Mouse (Mus musculus) forebrain, embryonic 13.5 days (tissue): ENCODE results near the gene Hspb9. TPM values are rescaled to one million over a fixed set of nuclear protein-coding genes. Genes with fewer than 3 reads are reported as not detected.

Experiments used
- ATAC-seq: fragments of 200-750 bp; cut with Nextera tagmentation; 2 replicates; pipeline ENCODE4 v1.8.0; 2017
- H3K27ac ChIP-seq: fragments of 300-500 bp; sonication (generic); 2 replicates; pipeline ENCODE4 v1.5.1; 2015; ENCODE audit warnings: inconsistent platforms, mild to moderate bottlenecking, moderate library complexity
- H3K27me3 ChIP-seq: fragments of 300-500 bp; sonication (generic); 2 replicates; pipeline ENCODE4 v1.6.1; 2015; ENCODE audit warnings: mild to moderate bottlenecking, inconsistent platforms
- H3K36me3 ChIP-seq: fragments of 300-500 bp; sonication (generic); 2 replicates; pipeline ENCODE4 v1.6.1; 2015; ENCODE audit warnings: mild to moderate bottlenecking, inconsistent platforms; ENCODE audit not compliant: poor library complexity, severe bottlenecking
- H3K4me1 ChIP-seq: fragments of 300-500 bp; sonication (generic); 2 replicates; pipeline ENCODE4 v1.6.1; 2015; ENCODE audit warnings: inconsistent platforms
- H3K4me2 ChIP-seq: fragments of 300-500 bp; sonication (generic); 2 replicates; pipeline ENCODE4 v1.6.1; 2015; ENCODE audit warnings: inconsistent platforms, mild to moderate bottlenecking, moderate library complexity
- H3K4me3 ChIP-seq: fragments of 300-500 bp; sonication (generic); 2 replicates; pipeline ENCODE4 v1.5.1; 2015; ENCODE audit warnings: mild to moderate bottlenecking, inconsistent platforms
- H3K9ac ChIP-seq: fragments of 300-500 bp; sonication (generic); 2 replicates; pipeline ENCODE4 v1.6.1; 2015; ENCODE audit warnings: mild to moderate bottlenecking, inconsistent platforms
- H3K9me3 ChIP-seq: fragments of 300-500 bp; sonication (generic); replicated peaks from 2 replicates; pipeline ENCODE4 v1.6.1; 2016; ENCODE audit warnings: inconsistent platforms
- WGBS: fragments of 180-500 bp; shearing (Covaris S2); methylation state at CpG from one replicate; pipeline ENCODE4 v1.1.7; 2015; 5-methylcytosine and 5-hydroxymethylcytosine counted together
- polyA plus RNA-seq: library from polyadenylated mRNA; unstranded; fragments of >200 nt; fragmentation: Nextera tagmentation; extraction: Ambion mirVana; gene quantifications from 2 replicates; pipeline ENCODE4 v1.2.1, GENCODE M21; 2015

The Hspb9 gene
- polyA plus RNA-seq, 1 experiment from 2014 or later, result not detected

DNA sequence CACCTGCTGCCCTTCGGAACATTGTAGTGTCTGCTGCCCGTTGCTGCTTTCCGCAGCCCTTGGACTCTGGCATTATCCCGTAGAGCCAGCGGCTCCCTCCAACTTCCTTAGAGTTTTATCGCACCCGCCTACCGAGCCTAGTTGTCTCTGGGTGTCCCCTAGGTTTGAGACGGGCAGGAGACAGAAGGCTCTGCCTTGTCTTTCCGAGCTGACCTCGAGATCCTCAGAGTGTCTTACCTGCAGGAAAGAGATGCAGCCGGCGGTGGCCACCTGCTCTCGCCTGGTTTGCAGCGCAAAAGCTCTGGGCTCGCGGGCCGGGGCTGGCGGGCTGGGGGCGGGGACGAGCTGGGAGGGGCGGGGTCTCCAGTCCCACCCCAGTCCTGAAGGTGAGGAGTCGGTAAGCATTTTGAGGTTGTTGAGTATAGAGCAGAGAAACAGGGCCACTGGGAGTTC lies 21.5 kb upstream of the Hspb9 start, which contains the start of gene Zfp385c:
Gene Zfp385c (minus strand): TSS at position 292 of the 453 bp plus-strand sequence.
- Histone ChIP-seq H3K4me3 (peak within 1 kb of the TSS; percentile 27), H3K4me1 (peaks cover 10% of the 10 kb centered on the region), H3K27me3 (peaks cover 31% of the 10 kb centered on the region), H3K27ac (no peak within 1 kb of the TSS), H3K9ac (peak within 1 kb of the TSS; percentile 43), H3K4me2 (peak within 1 kb of the TSS; percentile 56), H3K9me3 (no peaks in the 10 kb centered on the region), H3K36me3 (no peaks in the 10 kb centered on the region)
- ATAC-seq, result no peak
- 2% methylated on average over 23 of the region's 23 CpGs for WGBS

GRCm38 (mm10) chr11:100693154-100693553 lies 20.5 kb upstream of the Hspb9 start:
- H3K4me1 ChIP-seq, result peaks cover 10% of the 10 kb centered on the region
- no peaks in the 10 kb centered on the region for H3K9me3 ChIP-seq
- H3K36me3 ChIP-seq, result no peaks in the 10 kb centered on the region
- WGBS, result 38% methylated on average over 5 of the region's 5 CpGs
- H3K4me3 ChIP-seq, result no peak overlapping the region
- H3K27me3 ChIP-seq, result peaks cover 31% of the 10 kb centered on the region
- no peak overlapping the region for H3K27ac ChIP-seq
- ATAC-seq, result no peak
- no peak overlapping the region for H3K4me2 ChIP-seq
- H3K9ac ChIP-seq, result no peak overlapping the region

- Histone ChIP-seq H3K4me3 (no peak overlapping the region), H3K4me2 (no peak overlapping the region), H3K27me3 (peaks cover 31% of the 10 kb centered on the region), H3K36me3 (no peaks in the 10 kb centered on the region), H3K9me3 (no peaks in the 10 kb centered on the region), H3K27ac (no peak overlapping the region), H3K4me1 (peaks cover 10% of the 10 kb centered on the region), H3K9ac (no peak overlapping the region)
- 36% methylated on average over 5 of the region's 5 CpGs for WGBS
- ATAC-seq, result no peak
These were observed 18.7 kb upstream of the Hspb9 start for GRCm38 (mm10) chr11:100694926-100695325.

GRCm38 (mm10) chr11:100697921-100698320 lies 15.7 kb upstream of the Hspb9 start:
- 78% methylated on average over 7 of the region's 7 CpGs for WGBS
- peaks cover 7% of the 10 kb centered on the region; the same call in 1 of the 2 replicates for H3K4me1 ChIP-seq
- peaks cover 8% of the 10 kb centered on the region for H3K27me3 ChIP-seq
- no peaks in the 10 kb centered on the region for H3K36me3 ChIP-seq
- H3K9ac ChIP-seq, result no peak overlapping the region
- no peak for ATAC-seq
- H3K9me3 ChIP-seq, result no peaks in the 10 kb centered on the region
- H3K4me2 ChIP-seq, result no peak overlapping the region
- no peak overlapping the region for H3K4me3 ChIP-seq
- H3K27ac ChIP-seq, result no peak overlapping the region

DNA sequence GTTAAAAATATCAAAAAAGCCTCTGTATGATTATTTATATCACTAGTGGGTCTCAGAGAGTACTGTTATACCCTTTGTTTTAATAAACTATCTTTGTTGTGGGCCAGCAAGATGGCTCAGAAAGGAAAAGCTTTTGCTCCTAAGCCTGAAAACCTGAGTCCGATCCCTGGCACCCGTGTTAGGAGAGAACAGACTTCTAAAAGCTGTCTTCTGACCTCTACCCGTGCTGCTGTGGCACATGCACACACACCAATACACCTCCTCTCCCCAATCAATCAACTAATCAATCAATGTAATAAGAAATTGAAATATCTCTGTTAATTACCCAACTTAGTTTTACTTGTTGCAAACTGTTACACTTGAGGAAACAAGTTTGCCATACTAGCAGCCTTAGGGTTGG lies 12.9 kb upstream of the Hspb9 start:
- H3K4me1 ChIP-seq, result peaks cover 7% of the 10 kb centered on the region; the same call in 1 of the 2 replicates
- H3K36me3 ChIP-seq, result peaks cover 15% of the 10 kb centered on the region
- no peak overlapping the region for H3K9ac ChIP-seq
- no peak overlapping the region for H3K27ac ChIP-seq
- 78% methylated on average over 3 of the region's 3 CpGs for WGBS
- H3K27me3 ChIP-seq, result 0 out of 2 replicates have a peak, but pooled peaks cover 4% of the 10 kb centered on the region
- ATAC-seq, result no peak
- H3K9me3 ChIP-seq, result no peaks in the 10 kb centered on the region
- no peak overlapping the region for H3K4me3 ChIP-seq
- H3K4me2 ChIP-seq, result peak overlapping the region; percentile 43; the same call in 1 of the 2 replicates

DNA sequence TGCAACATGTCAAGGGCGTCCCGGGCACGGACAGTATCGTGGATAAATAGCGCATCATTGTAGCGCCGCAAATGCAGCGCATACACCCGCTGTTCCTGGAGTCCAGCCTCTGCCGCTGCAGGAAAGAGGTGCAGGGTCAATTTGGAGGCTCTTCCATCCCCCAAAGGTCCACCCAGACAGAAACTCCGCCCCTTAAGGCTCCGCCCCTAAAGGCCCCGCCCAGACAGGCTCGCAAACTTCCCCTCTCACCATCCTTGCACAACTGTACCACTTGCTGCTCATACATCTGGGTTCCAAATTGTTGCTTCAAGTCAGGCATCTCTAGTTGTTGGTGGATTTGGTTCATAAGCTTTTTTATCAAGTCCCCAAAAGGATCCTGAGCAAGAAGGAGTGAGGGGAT lies 12.3 kb upstream of the Hspb9 start:
- no peak overlapping the region for H3K9ac ChIP-seq
- H3K9me3 ChIP-seq, result no peaks in the 10 kb centered on the region
- H3K4me1 ChIP-seq, result peaks cover 7% of the 10 kb centered on the region; the same call in 1 of the 2 replicates
- peak overlapping the region; percentile 9; the same call in 1 of the 2 replicates for H3K4me3 ChIP-seq
- 3% methylated on average over 14 of the region's 14 CpGs for WGBS
- peaks cover 21% of the 10 kb centered on the region for H3K36me3 ChIP-seq
- no peak for ATAC-seq
- no peak overlapping the region for H3K27ac ChIP-seq
- peak overlapping the region; percentile 43 for H3K4me2 ChIP-seq
- H3K27me3 ChIP-seq, result 0 out of 2 replicates have a peak, but pooled peaks cover 4% of the 10 kb centered on the region

DNA sequence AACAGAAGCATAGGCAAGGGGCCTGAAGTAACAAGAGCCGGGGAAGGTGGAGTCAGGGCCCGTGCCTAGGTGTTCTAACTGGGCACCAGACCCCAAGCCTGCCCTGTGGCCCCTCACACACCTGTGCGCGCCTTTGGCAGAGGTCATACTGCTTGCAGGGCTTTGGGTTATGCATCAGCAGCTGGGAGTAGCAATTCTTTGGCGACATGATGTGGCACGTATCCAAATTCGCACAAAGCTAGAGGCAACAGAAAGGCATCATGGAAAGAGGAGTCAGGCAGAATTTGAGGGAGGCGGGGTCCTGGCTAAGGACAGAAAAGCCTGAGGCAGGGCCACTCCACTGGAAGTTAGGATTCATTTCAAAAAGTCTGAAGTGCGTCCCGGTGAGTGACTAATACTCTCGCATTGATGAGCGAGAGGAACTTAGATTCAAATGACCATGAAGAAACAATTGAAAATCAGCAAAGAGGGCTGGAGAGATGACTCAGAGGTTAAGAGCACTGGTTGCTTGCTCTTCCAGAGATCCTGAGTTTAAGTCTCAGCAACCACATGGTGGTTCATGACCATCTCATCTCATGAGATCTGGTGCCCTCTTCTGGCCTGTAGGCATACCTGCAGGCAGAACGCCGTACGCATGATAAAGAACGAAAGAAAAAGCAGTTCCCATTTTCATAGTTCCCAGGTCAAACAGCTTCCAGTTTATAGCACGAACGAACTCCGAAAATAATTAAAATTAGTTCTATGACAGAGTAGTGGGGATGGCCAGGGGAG lies 11.4 kb upstream of the Hspb9 start:
- Histone ChIP-seq H3K4me1 (peaks cover 7% of the 10 kb centered on the region; the same call in 1 of the 2 replicates), H3K27ac (no peak overlapping the region), H3K4me2 (peak overlapping the region; percentile 28), H3K9ac (no peak overlapping the region), H3K27me3 (0 out of 2 replicates have a peak, but pooled peaks cover 4% of the 10 kb centered on the region), H3K4me3 (no peak overlapping the region; the same call in 1 of the 2 replicates), H3K9me3 (no peaks in the 10 kb centered on the region), H3K36me3 (peaks cover 31% of the 10 kb centered on the region)
- WGBS, result 36% methylated on average over 19 of the region's 19 CpGs
- ATAC-seq, result peak; percentile 27; the same call in 1 of the 2 replicates

DNA sequence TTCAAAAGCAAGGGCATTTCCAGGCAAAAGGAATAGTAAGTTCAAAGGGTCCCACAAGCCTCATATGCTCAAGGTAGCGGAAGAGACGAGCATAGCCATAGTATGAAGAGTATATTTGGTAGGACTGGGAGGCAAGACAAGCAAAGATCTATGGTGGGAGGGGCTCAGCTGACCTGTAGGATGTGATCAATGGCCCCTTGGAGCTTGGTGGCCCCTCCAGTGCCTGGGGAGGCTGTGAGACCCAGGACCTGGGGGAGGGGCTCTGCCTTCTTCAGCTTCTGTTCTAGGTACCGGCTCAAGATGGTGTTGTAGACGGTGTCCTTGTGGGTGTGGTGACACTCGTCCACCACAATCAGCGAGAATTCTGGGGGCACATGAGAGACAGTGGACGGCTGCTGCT lies 10.7 kb upstream of the Hspb9 start:
- no peaks in the 10 kb centered on the region for H3K9me3 ChIP-seq
- no peak overlapping the region for H3K9ac ChIP-seq
- H3K4me3 ChIP-seq, result no peak overlapping the region; the same call in 1 of the 2 replicates
- WGBS, result 46% methylated on average over 7 of the region's 7 CpGs
- H3K4me2 ChIP-seq, result peak overlapping the region; percentile 28
- no peak overlapping the region for H3K27ac ChIP-seq
- peaks cover 37% of the 10 kb centered on the region for H3K36me3 ChIP-seq
- peaks cover 7% of the 10 kb centered on the region; the same call in 1 of the 2 replicates for H3K4me1 ChIP-seq
- H3K27me3 ChIP-seq, result 0 out of 2 replicates have a peak, but pooled peaks cover 4% of the 10 kb centered on the region
- ATAC-seq, result 0 out of 2 replicates have a peak, but pooled peaks have one; percentile 4

- Histone ChIP-seq H3K36me3 (peaks cover 42% of the 10 kb centered on the region), H3K4me2 (no peak overlapping the region), H3K4me1 (peaks cover 7% of the 10 kb centered on the region; the same call in 1 of the 2 replicates), H3K27me3 (0 out of 2 replicates have a peak, but pooled peaks cover 4% of the 10 kb centered on the region), H3K4me3 (no peak overlapping the region), H3K9ac (no peak overlapping the region), H3K27ac (no peak overlapping the region), H3K9me3 (no peaks in the 10 kb centered on the region)
- WGBS, result 77% methylated on average over 11 of the region's 11 CpGs
- ATAC-seq, result no peak
These were observed 10.3 kb upstream of the Hspb9 start for GRCm38 (mm10) chr11:100703366-100703765.

DNA sequence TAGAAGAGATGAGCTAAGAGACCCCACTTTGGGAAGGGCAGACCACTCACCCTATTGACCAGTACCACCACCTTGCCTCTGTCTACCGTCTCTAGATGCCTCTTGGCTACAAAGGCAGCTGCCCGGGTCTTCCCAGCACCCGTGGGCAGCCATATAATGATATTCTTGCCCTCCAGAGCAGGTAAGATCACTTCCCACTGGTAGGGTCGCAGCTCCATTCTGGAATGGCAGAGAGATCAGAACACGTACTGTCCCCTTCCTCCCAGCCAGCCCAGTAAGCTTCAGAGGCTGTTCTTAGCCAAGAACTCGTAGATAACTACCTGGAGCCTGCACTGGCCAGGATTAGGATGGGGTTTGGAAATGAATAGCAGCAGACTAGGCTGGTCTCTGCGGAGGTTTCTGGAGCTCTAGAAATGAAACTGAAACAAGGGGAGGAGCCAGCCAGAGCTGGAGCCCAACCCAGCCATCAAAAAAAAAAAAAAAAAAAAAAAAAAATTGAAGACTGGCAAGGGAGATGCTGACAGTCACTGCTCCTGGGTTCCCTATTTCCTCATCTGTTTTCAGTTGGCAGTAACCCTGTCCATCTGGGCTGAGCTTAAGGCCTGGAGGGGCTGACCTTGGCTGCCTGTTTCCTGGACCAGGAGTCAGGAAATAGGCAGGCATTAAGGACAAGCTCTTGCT lies 9.7 kb upstream of the Hspb9 start, which contains the start of gene Dhx58:
Gene Dhx58 (minus strand): TSS at position 421 of the 681 bp plus-strand sequence.
- 0 out of 2 replicates have a peak, but pooled peaks cover 4% of the 10 kb centered on the region for H3K27me3 ChIP-seq
- H3K9me3 ChIP-seq, result no peaks in the 10 kb centered on the region
- no peak within 1 kb of the TSS for H3K9ac ChIP-seq
- peaks cover 7% of the 10 kb centered on the region; the same call in 1 of the 2 replicates for H3K4me1 ChIP-seq
- peaks cover 48% of the 10 kb centered on the region for H3K36me3 ChIP-seq
- H3K4me2 ChIP-seq, result no peak within 1 kb of the TSS
- H3K4me3 ChIP-seq, result no peak within 1 kb of the TSS
- no peak within 1 kb of the TSS for H3K27ac ChIP-seq
- no peak for ATAC-seq
- WGBS, result 61% methylated on average over 7 of the region's 7 CpGs

- WGBS, result 93% methylated on average over 23 of the region's 23 CpGs
- Histone ChIP-seq H3K4me3 (no peak overlapping the region), H3K9me3 (no peaks in the 10 kb centered on the region), H3K27me3 (0 out of 2 replicates have a peak, but pooled peaks cover 4% of the 10 kb centered on the region), H3K36me3 (peaks cover 60% of the 10 kb centered on the region), H3K4me2 (no peak overlapping the region), H3K9ac (no peak overlapping the region), H3K4me1 (peaks cover 7% of the 10 kb centered on the region; the same call in 1 of the 2 replicates), H3K27ac (no peak overlapping the region)
- no peak for ATAC-seq
These were observed 8.4 kb upstream of the Hspb9 start for GRCm38 (mm10) chr11:100705095-100705747.
